Mouse (Mus musculus) cerebellum, adult 8-10 months (tissue): ENCODE results near the gene Cyp3a16.
"Not testable (repeated sequence)": the region's sequence is repeated elsewhere in the genome, so short reads cannot be mapped to it uniquely, and the experiment has no call there.

ENCODE experiments used
- DNase-seq: peaks from one replicate; pipeline ENCODE4 v3.0.0; 2022

Gene Cyp3a16

DNA sequence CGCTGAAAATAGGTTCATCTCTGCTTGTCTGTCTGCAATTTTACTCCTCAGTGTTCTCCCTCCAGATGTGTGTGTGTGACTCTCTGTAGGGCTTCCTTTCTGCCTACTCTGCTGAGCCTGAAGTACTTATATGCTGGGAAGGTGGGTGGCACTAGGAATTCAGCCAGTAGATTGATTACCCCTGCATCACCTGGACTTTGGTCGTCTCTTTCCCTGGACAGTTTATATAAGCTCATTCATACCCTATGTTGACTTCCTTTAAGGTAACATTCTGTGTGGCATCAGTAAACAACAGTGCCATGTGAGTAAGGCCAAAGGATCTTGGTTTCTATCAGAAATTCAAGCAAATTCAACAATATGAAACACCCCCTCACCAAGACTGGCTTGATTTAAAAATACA, at the start of gene Cyp3a16:
TSS of gene Cyp3a16 (minus strand) at position 101 of the 400 bp plus-strand sequence.
- not testable (repeated sequence) for DNase-seq

DNA sequence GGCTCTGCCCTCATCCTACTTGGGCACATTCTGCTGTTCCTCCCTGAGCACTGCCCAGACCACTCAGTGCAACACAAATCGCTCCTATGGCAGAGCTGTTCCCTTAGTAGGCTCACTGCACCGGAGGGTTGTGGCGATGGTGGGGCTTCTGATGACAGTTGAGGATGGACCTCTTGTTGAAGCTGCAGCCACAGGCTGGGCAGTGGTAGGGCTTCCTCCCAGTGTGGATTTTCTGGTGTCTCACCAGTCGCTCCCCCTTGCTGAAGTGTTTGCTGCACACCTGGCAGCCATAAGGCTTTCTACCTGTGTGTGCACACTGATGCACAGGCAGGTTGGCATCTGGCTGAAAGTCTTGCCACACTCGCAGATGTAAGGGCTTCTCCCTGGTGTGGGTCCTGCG, 20.8 kb upstream of the Cyp3a16 start:
- DNase-seq, result no peak

- DNase-seq, result no peak
Measured at GRCm38 (mm10) chr5:145464304-145465088, 5.0 kb downstream of the Cyp3a16 start.

GRCm38 (mm10) chr5:145462321-145462720, 7.2 kb downstream of the Cyp3a16 start:
- no peak for DNase-seq

GRCm38 (mm10) chr5:145454389-145454788, 15.1 kb downstream of the Cyp3a16 start:
- DNase-seq, result no peak

DNA sequence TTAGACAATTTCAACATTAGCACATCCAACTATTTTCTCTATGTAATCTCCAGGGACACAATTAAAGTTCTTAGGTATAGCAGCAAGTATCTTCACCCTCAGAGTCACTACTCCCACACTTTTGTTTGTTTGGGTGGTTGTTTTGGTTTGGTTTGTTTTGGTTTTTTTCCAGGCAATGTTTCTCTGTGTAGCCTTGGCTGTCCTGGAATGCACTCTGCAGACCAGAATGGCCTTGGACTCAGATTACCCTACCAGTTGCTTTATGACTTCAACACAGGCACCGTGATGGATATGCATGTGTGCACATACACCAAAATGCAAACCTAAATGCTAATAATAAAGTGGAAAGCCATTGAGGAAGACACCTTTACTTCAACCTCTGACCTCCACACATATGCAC, 35.8 kb downstream of the Cyp3a16 start:
- no peak for DNase-seq

DNA sequence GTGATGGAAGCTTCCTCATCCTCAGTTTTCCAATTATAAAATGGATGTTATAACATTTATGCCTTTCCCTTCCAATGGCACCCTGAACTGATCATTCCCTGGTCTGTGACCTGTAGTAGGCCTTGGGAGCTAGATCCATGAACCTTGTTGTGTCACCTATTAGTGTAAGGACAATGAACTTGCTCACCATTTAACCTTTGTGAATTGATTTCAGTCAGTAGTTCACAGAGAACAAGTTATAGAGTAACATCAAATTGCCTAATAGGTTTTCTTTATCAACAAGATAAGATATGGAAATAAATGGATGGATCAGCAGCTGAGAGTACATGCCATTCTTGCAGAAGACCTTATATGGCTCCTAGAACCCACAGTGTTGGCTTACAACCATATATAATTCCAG, 38.5 kb downstream of the Cyp3a16 start:
- no peak for DNase-seq

DNA sequence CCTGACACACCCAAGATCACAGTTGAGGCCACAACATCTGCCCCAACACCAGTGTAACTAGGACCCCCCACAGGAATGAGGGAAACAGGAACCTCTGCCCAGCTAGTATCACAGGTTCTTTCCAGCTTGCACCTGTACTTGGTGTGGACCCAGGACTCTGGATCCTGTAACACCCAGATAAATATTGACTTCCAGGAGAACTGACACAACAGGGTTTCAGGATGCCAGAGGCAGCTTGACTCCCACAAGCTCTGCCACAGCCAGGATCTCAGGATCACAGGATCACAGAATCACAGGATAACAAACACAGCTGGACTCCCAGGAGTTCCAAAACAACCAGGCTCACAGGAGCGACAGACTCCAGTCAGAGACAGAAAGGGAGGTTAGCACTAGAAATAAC, 47.2 kb downstream of the Cyp3a16 start:
- no peak for DNase-seq

DNA sequence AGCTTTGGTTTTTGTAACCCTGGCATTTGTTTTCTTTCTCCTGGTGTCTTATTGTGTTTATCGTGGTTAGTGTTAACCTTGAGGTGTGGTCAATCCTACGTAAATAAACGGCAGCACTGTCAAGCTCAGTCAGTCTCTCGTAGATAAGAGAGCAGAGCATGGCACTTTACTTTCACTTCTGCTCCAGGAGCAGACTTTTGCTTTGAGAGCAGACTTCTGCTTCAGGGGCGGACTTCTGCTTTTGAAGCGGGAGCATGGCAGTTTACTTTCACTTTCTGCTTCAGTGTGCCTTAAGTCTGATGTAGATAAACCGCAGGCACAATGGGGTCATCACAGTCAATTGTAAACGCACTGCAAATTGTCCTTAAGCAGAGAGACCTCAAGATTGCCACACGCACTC, 54.1 kb downstream of the Cyp3a16 start:
- DNase-seq, result not testable (repeated sequence)
